Mouse (Mus musculus): ENCODE measurements around the gene Ccr9. TPM values are rescaled to one million over a fixed set of nuclear protein-coding genes. Genes with fewer than 3 reads are reported as not detected.
A peak's percentile ranks its signal among the peaks of the same experiment; 100 is the strongest.

Gene Ccr9
- under 1 TPM in 1 of 2 experiments, not detected in 1; 0.16 TPM for total RNA-seq (2021)
- long read RNA-seq, experiment 1, partial matches to known transcripts = 0 of 1 reads
- long read RNA-seq, experiment 1, other reads (novel, unspliced or antisense) = 1 of 1 reads
- long read RNA-seq, experiment 2, partial matches to known transcripts = 0 of 5 reads
- long read RNA-seq, experiment 2, other reads (novel, unspliced or antisense) = 5 of 5 reads

DNA sequence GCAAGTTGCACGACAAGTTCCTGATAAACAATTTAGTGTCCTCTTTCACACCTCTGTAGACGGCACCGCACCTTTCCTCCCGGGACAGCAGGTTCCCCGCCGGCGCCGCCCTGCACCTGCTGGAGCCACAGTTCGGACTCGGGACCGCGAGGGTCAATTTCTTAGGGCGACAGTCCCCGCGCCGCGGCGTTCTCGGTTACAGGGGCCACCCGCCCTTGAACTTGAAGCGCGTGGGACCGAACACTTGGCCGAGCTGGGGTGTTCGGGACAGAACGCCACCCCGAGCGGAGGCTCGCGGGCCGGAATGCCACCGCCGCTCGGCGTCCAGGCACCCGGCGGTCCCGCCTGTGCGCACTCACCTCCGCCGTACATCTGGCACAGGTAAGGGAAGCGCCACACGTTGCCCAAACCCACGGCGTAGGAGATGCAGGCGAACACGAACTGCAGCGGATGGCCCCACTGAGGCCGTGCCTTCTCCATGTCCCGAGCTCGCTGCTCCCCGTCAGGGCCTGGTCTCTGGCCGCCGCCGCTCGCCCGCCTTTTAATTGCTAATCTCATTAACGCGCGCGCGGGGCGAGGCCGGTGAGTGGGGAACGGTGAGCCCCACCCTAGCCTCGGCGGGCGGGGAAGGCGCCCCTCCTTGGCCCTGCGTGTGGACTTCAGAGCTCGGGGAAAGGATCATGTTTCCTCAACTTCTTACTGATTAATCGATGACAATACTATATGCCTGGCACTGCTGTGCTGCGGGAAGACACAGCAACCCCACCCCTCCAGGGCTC is at the start of gene Ccr9, which contains the start of gene Slc6a20a:
Gene Ccr9 (plus strand): TSS at position 113 of the 779 bp plus-strand sequence.
Gene Slc6a20a (minus strand): TSS at position 559 of the 779 bp plus-strand sequence.
- no peak for DNase-seq (ENCODE audit: low spot score in 2 of 2)

- DNase-seq (ENCODE audit: low spot score in 2 of 2) = no peak
Measured at GRCm38 (mm10) chr9:123631666-123632065, 46.6 kb upstream of the Ccr9 start.

DNA sequence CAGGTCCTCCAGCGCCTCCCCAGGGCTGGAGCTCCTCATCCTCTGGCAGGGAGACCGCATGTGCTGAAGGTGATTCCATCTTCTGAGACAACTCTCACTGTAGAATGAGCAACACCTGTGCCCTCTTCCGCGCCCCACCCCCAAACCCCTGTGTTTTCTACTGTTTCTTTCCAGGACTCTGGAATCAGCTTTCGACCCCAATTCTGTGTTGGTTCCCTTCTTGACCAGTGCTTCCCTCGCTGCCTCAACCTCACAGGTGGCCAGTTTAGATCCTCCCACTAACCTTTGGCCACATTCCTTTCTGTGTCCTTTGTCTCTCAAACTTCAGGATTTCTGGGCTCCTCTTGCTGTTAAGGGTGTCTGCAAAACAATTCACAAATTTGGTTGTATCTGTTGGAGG is 46.0 kb upstream of the Ccr9 start, which contains the start of gene Slc6a20b:
Gene Slc6a20b (minus strand): TSS at position 285 of the 400 bp plus-strand sequence.
- no peak for DNase-seq (ENCODE audit: low spot score in 2 of 2)

GRCm38 (mm10) chr9:123632993-123633392 is 45.2 kb upstream of the Ccr9 start:
- no peak for DNase-seq (ENCODE audit: low spot score in 2 of 2)

DNA sequence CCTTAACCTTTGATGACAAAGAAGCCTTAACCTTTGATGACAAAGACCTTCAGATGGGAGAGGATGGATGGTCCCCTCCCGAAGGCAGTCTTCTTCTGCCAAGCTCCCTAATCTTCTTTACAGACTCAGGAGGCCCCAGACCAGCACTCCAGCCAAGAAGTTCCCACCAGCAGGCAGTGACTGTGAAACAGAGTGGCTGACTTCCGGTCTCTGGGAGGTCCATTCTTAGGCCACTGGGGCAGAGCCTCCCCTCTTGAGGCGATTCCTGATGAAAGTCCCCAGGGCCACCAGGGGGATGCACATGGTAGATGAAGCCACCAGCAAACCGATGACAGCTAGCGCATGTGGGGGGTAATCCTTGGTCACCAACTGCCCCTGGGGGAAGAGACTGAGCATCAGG is 41.5 kb upstream of the Ccr9 start:
- no peak for DNase-seq (ENCODE audit: low spot score in 2 of 2)

- no peak for DNase-seq (ENCODE audit: low spot score in 2 of 2)
Measured at GRCm38 (mm10) chr9:123638231-123638630, 40.0 kb upstream of the Ccr9 start.

DNA sequence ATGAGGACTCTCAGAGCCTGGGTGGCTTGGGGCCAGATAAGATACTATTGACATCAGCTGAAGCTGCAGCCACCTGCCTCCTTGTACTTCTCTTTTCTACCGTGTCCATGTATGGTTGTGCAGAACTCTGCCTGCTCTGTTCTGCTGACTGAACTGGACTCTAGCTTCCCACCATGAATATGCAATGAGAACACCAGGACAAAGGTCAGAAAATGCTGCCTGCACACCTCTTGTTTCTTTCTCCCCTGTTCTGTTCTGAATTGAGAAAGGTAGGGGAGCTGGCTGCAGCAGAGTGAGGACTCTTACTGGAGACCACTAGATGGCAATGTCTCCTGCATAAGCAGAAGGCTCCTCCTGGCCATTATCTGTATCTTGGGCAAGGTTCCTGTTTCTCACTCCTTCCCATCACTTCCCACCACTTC is 39.6 kb upstream of the Ccr9 start:
- peak; percentile 11 to 28 for DNase-seq (ENCODE audit: low spot score in 2 of 2)

GRCm38 (mm10) chr9:123640106-123640505 is 38.1 kb upstream of the Ccr9 start:
- no peak for DNase-seq (ENCODE audit: low spot score in 2 of 2)

- DNase-seq (ENCODE audit: low spot score in 2 of 2) = no peak
Measured at GRCm38 (mm10) chr9:123649785-123650511, 28.3 kb upstream of the Ccr9 start.

DNA sequence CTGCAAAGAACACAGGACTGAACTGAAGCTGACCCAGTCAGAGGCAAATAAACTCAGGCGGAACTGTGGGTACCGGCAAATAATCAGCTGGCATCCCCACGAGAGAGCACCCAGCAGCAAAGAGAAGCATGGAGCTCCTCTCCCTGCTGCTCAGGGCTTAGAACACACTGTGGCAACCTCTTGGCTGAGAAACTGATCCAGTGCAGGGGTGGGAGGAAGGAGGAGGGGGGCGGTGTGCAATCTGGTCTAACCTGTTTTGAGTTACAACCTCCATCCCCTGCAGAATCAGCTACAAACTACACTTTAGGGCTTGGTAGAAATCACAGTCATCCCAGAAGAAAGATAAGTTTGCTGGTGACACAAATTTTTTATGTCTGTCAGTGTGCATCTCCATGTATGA is 26.9 kb upstream of the Ccr9 start:
- DNase-seq (ENCODE audit: low spot score in 2 of 2) = no peak

- DNase-seq (ENCODE audit: low spot score in 2 of 2) = no peak
Measured at GRCm38 (mm10) chr9:123657457-123657856, 20.8 kb upstream of the Ccr9 start.

DNA sequence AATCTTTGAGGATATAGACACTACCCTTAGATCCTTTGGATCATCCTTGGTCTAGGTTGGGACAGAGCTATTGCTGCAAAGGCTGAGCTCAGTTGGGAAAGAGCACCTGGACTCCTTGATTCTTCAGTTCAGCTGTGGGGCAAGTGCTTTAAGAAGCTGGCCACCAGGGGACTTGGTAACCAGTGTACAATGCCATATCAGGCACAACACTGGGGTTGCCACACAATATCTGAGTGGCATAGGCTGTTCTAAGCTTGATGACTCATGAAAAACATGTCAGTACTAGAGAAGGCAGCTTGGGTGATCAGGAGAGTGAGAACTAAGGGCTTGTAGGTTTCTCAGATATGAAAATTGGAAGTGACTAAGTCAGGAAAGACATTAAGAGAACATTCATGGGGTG is 19.3 kb upstream of the Ccr9 start:
- no peak for DNase-seq (ENCODE audit: low spot score in 2 of 2)

DNA sequence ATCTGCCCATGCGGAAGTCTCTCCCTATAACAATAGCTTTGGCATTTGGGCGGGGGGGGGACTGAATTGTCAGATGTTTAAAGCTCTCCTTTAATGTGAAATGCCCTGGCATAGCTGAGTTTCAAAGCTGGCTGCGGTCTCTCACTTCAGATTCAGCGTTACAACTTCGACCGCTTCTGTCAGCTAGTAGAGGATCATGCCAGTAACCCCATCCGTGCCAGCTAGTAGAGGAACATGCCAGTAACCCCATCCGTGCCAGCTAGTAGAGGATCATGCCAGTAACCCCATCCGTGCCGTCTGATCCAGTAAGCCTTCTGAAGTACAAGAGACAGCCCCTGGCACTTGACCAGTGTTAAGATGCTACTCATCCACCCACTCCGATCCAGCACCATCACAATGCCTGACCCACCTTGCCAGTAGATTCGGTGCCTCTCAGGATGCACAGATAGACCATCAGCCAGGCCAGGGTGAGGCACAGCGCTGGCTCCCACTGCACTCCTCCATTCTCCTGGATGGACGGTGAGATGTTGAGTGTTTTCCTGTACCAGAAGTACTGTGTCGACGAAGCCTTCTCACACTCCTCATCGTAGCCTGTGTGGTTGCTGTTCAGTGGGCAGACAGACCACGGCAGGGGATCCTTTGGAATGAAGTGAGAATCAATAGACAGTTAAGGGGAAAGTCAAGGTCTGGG is 18.1 kb upstream of the Ccr9 start:
- peak in 1 of 2 experiments; percentile 12 for DNase-seq (ENCODE audit: low spot score in 2 of 2)

- peak in 1 of 2 experiments; percentile 13 for DNase-seq (ENCODE audit: low spot score in 2 of 2)
Measured at GRCm38 (mm10) chr9:123665645-123666044, 12.6 kb upstream of the Ccr9 start.

DNA sequence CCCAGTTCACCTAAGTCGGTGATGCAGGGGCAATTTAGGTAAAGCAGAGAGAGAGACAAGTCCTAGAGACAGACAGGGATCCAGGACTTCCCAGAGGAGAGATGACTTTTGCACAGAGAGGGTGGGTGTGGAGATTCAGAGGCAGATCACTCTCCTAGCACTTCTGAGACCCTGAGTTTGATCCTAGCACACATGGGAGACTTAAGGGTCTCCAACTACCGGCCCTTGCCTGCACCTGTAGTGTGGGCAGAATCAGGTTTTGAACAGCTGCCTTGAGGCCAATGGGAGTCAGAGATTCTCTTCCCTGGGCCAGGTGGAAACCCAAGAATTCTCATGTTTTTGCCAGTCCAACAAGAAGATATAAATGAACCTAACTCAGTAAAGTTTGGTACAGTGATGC is 959 bp downstream of the Ccr9 start:
- DNase-seq (ENCODE audit: low spot score in 2 of 2) = no peak

DNA sequence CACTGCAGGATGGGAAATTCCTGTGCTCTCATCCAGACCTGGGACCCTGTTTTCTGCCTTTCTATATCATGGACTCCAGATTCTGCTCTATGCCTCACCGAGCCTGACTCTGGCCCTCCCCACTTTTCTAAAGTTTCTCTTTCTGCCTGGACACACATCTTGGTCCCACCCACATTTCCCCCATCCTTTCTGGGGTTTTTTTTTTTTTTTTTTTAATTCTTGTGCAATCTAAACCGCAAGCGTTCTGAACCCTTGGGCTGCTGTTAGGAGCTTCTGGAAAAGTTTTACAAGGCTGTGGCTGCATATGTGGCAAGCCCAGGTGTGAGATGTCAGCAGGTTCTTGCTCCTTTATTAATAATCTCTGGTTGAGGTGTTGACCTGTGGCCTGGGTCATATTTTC is 5.5 kb downstream of the Ccr9 start:
- DNase-seq (ENCODE audit: low spot score in 2 of 2) = no peak

- peak in 1 of 2 experiments; percentile 4 for DNase-seq (ENCODE audit: low spot score in 2 of 2)
Measured at GRCm38 (mm10) chr9:123686206-123686605, 8.0 kb downstream of the Ccr9 start.

- no peak for DNase-seq (ENCODE audit: low spot score in 2 of 2)
Measured at GRCm38 (mm10) chr9:123688227-123688626, 10.0 kb downstream of the Ccr9 start.

GRCm38 (mm10) chr9:123695634-123696302 is 17.5 kb downstream of the Ccr9 start:
- DNase-seq (ENCODE audit: low spot score in 2 of 2) = peak in 1 of 2 experiments; percentile 41

DNA sequence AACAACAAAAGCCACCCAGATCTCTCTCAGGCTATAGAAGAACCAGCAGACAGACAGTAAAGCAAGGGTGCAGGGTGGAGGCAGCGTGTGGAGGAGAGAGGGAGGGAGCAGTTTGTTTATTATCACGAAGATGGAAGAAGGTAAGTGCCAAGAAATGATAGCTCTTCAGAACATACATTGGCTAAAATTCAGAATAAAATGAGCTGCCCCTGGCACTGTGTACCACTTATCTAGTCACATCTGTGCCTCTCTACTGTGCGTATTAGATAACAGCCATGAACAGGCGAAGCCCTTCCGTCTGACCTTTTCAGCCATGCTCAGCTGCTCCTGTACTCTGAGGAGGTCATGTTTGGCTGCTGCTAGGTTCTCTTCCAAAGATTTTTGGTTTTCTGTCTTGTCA is 23.6 kb downstream of the Ccr9 start:
- no peak for DNase-seq (ENCODE audit: low spot score in 2 of 2)

DNA sequence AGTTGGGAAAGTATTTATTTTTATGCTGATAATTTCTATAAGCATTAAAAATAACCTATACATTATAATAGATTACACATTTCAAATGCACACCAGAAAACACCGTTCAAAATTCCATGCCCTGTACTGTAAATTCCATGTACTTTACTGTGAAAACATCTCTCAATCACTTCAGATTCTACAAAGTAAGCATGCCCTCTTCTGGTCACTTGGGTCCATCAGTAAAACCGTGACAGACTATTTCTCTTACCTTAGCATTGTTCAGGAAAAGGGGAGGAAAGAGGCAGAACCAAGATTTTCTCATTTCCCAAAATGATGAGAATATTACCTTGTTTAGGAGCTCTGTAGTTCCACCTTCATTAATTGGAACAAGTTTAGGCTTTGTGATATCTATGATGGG is 31.0 kb downstream of the Ccr9 start:
- no peak for DNase-seq (ENCODE audit: low spot score in 2 of 2)
